Mouse (Mus musculus) heart, postnatal 10 days (tissue): Measurements from ENCODE around the gene Casc4. TPM values are rescaled to one million over a fixed set of nuclear protein-coding genes. Genes with fewer than 3 reads are reported as not detected.
"Not testable (repeated sequence)": the region's sequence is repeated elsewhere in the genome, so short reads cannot be mapped to it uniquely, and the experiment has no call there.

Experiments
- DNase-seq, 2 experiments: peaks; one replicate each; pipeline ENCODE4 v3.0.0; 2021
- intact Hi-C: fragments of 180-260 bp; cut with DNase I; formaldehyde crosslinking; loops from one replicate; pipeline ENCODE4 v1.15.1; 2025
- total RNA-seq, 2 experiments: library from RNA; stranded (reverse); gene quantifications; 2 replicates each; pipeline ENCODE4 v1.2.3; 2021

Casc4 gene
- total RNA-seq, 2 experiments from 2014 or later, result 23.4 to 24.1 TPM

DNA sequence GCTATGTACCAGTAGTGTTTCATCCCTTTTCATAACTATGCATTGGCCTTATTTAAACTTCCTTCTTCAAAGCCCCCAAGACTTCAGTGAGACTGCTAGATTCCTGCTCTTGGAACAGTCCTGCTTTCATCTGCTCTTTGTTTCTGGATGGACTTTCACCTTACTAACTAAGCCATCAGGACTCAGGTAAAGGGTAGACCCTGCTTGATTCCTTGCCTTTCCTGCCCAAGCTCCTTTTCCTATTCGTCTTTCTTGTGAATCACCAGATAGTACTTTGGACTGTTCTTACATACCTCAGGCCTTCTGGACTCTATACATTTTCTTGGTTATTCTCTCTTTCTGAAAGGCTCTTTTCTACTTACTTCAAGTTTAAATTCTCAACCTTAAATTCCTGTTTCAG, 30.1 kb downstream of the Casc4 start:
- no peak for DNase-seq
- intact Hi-C loops, result no loop called here

DNA sequence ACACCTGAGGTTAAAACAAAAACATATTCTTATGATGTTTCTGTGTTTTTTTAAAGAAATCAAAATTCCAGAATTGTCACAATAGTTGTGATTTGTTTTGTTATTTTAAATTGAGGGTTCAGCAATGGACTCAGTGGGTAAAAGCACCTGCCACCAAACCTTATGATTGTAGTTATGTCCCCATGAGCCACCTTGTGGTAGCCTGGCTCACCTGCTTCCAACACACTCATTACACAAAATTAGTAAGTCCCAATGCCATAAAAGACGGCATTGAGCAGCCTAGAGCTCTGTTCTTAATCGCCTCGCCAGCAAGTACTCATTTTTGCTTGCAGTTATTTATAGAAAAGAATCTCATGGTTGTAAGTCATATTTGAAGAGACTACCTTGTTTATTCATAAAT, 43.2 kb downstream of the Casc4 start:
- intact Hi-C loops, result no loop called here
- DNase-seq, result no peak

DNA sequence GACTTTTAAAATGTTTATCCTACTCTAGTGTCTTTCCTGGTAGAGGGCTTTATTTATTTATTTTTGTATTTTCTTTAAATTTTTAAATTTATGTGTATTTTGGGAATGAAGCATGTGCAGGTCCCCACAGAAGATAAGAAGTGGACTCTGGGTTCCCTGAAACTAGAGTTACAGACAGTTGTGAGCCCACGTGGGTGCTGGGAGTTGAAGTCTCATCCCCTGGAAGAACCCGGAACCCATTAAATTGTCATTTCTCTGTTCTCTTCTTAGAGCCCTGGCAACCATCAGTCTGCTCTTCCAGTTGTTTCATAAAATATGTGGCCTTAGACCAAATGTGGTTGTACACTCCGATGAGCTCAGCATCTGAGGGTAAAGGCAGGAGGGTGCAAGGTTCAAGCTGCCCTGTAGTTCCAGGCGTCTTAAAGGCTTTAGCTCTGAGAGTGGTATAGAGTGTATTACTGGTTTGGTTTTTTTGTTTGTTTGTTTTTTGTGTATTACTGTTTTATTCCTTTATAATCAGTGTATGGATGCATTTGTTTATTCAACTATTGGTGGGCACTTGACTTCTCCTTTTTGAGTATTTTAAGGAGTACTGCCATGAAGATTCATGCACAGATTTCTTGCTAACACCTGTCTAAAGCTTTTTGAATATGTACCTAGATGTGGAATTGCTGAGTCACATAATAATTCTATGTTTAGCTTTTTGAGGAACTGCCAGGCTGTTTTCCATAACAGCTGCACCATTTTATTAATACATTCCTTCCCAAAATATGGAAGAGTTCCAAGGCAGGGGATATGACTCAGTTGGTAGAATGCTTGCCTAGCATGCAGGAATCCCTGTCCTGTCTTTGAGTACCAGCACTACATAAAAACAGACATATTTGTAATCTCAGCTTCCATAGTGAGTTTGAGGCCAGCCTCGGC, 49.5 kb downstream of the Casc4 start:
- intact Hi-C loops, result no loop called here
- DNase-seq, result peak in 1 of 2 experiments; percentile 4

DNA sequence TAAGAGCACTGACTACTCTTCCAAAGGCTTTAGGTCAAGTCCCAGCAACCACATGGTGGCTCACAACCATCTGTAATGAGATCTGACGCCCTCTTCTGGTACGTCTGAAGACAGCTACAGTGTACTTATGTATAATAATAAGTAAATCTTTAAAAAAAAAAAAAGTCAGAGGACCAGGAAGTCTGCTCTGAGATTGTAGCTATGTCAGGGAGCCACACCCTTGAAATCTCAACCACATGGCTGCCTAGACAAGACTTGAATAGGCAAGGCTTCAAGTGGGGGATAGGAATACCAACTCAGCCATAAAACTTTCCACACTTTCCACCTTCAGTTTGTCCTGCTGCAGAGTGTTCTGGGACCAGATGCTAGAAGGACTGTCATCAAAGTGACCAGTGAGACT, 70.9 kb downstream of the Casc4 start:
- DNase-seq, intact Hi-C loops: not testable (repeated sequence)

DNA sequence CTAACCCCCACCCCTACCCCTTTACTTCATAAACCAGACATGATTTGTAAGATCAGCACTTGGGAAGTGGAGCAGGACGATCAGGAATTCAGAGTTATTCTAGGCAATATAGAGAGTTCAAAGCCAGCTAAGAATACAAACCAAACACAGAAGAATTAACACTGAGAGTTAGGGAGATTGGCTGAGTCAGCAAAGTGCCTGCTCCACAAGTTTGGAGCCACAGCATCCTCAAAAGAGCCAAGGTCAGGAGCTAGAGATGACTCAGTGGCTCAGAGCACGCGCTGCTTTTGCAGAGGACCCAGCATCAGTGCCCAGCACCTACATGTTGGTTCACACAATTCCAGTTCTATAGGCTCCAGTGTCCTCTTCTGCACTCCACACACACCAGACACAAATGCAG, 76.6 kb downstream of the Casc4 start:
- DNase-seq, result no peak
- intact Hi-C loops, result no loop called here

DNA sequence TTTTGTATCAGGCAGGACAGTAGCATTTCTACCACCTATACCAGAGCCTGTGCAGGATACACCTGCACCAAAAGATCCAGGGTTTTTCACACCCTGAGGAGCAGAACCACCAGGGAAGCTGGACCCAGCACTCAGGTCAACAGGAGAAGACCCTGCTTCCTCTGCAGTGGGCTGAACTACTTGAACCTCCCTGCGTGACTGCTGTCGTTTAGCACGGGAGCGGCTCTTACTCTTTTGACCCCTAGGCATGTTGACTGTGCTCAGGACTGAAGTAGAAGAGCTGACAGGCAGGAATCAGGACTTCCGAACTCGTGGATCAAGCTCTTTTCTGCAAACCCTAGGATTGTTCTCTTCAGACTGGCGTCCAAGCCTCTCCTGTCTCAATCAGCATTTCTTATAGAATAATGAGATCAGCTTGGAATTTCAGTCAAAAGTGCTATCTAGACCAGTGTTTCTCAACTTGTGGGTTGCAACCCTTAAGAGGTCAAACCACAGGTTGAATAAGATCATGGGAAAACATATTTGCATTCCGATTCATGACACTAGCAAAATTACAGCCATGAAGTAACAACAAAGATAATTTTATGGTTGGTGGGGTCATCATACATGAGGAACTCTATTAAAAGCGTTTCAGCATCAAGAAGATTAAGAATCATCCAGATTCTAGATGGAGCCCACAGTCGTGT, 88.3 kb downstream of the Casc4 start:
- DNase-seq, result peak; percentile 2 to 9
- intact Hi-C loops, result loop anchor here (5.0 kb wide), 1 partner anchor 88 kb away; the partner anchor contains the start of gene Casc4

DNA sequence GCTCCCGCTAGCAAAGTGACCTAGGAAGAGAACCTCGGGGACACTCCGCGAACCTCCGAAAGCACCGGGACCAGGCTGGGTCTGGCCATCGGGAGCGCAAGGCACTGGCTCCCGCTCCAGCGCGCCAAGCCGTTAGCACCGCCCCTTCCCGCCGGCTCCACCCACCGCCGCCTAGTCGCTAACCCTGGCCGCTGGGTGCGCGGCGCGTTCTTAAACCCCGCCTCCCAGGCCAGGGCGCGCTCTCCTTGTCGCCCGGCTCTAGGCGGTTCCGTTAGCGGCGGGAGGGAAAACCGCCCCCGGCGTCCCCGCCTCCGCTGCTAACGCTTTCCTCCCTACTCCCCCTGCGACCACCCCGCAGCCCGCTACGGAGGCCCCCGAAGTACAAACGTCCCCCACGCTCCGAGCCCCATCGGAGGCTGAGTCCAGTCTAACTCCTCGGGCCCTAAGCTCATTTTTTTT, 89.0 kb downstream of the Casc4 start, which contains the start of the genes Ctdspl2 and Mageb3:
TSS of gene Ctdspl2 (plus strand) at position 237 of the 459 bp plus-strand sequence.
TSS of gene Mageb3 (minus strand) at position 328 of the 459 bp plus-strand sequence.
- intact Hi-C loops, result loop anchor here (5.0 kb wide), 1 partner anchor 88 kb away; the partner anchor contains the start of gene Casc4
- DNase-seq, result peak; percentile 97 to 98

DNA sequence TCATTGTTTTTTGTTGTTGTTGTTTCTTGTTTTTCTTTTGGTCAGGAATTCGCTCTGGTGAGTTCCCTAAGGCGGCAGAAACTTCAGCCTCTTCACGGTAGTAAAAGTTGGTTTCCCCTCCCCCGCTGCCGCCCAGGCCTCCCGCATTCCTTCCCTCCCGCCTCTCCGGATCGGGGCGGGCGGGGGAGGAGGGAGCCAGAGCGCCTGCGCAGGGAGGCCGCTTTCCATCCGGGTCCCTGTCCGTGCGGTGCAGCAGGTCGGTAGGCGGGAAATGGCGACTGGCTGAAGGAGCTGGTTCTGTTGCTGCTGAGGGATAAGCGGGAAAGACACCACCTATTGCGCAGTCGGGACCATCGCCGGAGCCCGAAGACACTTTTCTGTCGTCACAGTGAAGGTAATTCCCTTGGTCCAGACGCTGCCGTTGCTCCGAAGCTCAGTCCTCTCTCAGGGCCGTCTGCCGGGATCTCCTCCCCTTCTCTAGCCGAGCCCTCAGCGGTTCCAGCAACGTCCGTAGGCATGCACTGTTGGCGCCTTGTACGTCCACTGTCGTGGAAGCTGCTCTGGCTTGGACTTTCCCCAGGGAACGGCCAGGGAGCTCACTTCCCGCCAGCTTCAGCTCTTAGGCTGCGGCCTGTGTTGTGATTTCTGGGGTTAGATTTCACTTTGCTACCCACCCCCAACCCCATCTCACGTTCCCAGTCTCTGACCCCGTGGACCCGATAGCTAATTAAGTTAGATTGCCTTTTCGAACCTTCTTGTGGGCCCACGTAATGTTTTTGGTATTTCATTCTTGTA, 89.7 kb downstream of the Casc4 start:
- DNase-seq, result peak; percentile 97 to 98
- intact Hi-C loops, result loop anchor here (5.0 kb wide), 1 partner anchor 89 kb away; the partner anchor contains the start of gene Casc4

DNA sequence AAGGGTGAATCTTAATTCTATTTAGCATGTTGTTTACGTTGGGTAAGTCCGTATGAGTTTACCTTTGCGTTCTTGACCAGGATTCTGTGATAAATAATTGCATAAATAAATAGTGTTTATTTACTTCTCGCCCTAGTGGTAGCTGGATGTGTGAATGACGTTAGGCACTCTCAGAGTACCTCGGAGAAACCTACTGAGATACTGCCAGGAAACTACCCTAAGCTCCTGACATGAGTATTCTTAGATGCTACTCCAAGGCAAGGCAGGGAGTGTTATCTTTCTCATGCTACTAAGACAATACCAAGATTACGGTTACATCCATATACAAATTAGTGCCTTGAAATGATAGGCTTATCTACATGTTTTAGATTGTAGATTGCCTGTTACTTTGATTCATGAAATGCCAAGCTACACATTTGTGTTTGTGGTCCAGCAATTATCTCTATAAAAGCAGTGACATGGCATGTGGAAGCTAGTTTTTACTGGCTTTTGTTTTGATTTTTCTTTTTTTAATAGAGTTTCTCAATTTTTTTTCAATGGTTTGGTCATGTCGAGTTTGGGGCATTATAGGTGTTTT, 90.5 kb downstream of the Casc4 start:
- intact Hi-C loops, result loop anchor here (5.0 kb wide), 1 partner anchor 90 kb away; the partner anchor contains the start of gene Casc4
- peak in 1 of 2 experiments; percentile 5 for DNase-seq

Other genes with a start within 250 kb of the Casc4 start
- gene Frmd5, start 59.9 kb upstream of the Casc4 start, total RNA-seq, result 100 to 1,000 TPM; 150 to 190 TPM
- 10 to 100 TPM; 27.7 to 28.2 TPM for gene Ctdspl2, start 89.0 kb downstream of the Casc4 start, total RNA-seq
- not detected for gene Mageb3, start 89.1 kb downstream of the Casc4 start, total RNA-seq
- gene Eif3j1, start 161.6 kb downstream of the Casc4 start, total RNA-seq, result 10 to 100 TPM; 21.1 to 21.3 TPM